Mouse (Mus musculus) embryonic stem cell, embryonic (primary cell): ENCODE data around the gene Chst14.

Source experiments
- CTCF ChIA-PET, 4 experiments: fragments of 300-600 bp in 2 of 4; fragments of 350-600 bp in 2 of 4; sonication (Branson Sonifier 250); formaldehyde crosslinking; loops; one replicate each; lab custom pipeline; 2022; ENCODE audit warnings: inconsistent platforms in 2 of 4; lab: Charles Lee
- POLR2A ChIA-PET, 4 experiments: fragments of 300-600 bp in 2 of 4; fragments of 350-600 bp in 2 of 4; sonication (Branson Sonifier 250); formaldehyde crosslinking; loops; one replicate each; lab custom pipeline; 2022; ENCODE audit warnings: antibody characterized with exemption in 4 of 4, inconsistent platforms in 1 of 4; lab: Charles Lee

The Chst14 gene

DNA sequence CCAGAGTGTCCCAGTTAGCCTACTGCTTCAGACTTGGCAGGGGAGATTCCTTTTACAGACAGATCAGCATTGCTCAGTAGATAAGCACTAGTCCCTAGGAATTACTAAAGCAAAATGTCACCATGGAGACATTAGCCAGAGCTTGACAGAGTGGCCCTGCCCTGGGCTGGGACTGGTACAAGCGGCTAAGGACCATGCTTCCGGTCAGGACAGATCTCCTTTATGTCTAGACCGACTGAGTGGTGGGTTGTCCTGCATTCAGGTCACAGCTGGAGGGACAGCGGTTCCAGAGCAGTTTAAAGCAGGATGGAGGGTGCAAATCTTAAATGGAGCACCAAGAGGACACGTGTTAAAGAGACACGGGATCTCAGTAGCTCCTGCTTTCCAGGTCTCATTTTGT lies 344 bp upstream of the Chst14 start:
- CTCF ChIA-PET, result interaction anchor here in 2 of 4 experiments (0.6 to 1.5 kb wide), 3 partner anchors 23 to 226 kb away, joined by 3 to 4 read pairs (median 3); no protein-coding TSS in a partner anchor
- POLR2A ChIA-PET, result interaction anchor here in 2 of 4 experiments (0.7 to 2.1 kb wide), 11 partner anchors 9 to 285 kb away, joined by 3 to 6 read pairs (median 4); partner anchors contain the start of gene Ivd (in 1 of the 2)

DNA sequence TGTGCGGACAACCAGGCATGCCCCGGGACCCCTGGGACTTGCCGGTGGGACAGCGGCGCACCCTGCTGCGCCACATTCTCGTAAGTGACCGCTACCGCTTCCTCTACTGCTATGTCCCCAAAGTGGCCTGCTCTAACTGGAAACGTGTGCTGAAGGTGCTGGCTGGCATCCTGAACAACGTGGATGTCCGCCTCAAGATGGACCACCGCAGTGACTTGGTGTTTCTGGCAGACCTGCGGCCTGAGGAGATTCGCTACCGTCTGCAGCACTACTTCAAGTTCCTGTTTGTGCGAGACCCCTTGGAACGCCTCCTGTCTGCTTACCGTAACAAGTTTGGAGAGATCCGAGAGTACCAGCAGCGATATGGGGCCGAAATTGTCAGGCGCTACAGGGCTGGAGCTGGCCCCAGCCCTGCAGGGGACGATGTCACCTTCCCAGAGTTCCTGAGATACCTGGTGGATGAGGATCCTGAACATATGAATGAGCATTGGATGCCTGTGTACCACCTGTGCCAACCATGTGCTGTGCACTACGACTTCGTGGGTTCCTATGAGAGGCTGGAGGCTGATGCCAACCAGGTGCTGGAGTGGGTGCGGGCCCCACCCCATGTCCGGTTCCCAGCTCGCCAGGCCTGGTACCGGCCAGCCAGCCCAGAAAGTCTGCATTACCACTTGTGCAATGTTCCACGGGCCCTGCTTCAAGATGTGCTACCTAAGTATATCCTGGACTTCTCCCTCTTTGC lies 873 bp downstream of the Chst14 start:
- CTCF ChIA-PET, result interaction anchor here in 1 of 4 experiments (1.5 kb wide), 1 partner anchor 49 kb away, joined by 3 read pairs; no protein-coding TSS in a partner anchor
- POLR2A ChIA-PET, result interaction anchor here in 2 of 4 experiments (1.1 to 2.1 kb wide), 6 partner anchors 10 to 43 kb away, joined by 3 to 6 read pairs (median 4); no protein-coding TSS in a partner anchor

DNA sequence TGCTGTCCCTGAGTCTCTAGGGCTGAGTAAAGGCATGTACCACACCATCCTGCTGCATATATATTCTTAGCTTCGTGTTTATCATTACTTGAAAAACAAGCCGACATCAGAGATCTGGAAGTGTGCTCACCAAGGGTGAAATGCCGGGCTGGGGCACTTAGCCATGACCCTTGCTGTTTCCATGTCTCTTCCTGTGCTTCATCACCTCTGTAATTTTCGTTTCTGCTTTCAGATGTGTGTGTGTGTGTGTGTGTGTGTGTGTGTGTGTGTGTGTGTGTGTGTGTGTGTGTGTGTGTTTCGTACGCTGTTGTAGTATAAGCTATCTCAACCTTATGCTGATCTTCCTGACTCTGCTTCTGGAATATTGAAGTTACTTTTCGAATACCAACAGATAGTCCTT lies 15.0 kb downstream of the Chst14 start:
- CTCF ChIA-PET, result interaction anchor here in 1 of 4 experiments (0.7 kb wide), 1 partner anchor 1790 kb away, joined by 7 read pairs; no protein-coding TSS in a partner anchor
- POLR2A ChIA-PET, result interaction anchor here in 2 of 4 experiments (1.2 to 1.5 kb wide), 2 partner anchors 9 to 79 kb away, joined by 3 read pairs; partner anchors contain the start of gene Ivd (in 1 of the 2)

DNA sequence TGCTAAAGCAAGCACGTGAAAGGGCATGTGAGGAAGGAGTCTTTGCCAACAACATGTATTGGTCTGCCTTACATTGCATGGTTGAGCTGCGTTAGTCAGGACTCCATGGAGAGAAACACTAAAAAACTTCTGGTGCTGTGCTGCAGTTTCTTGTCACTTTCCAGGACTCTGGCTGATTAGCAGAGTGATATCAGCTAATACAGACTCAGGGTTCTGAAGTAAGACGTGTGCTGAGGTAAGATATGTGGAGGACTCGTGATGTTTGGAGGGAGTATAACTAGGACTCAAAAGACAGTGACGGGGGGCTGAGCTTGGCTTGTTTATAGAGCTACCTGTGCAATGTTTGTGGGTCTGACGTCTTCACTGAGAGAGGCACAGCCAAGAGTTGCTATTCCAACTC lies 16.9 kb downstream of the Chst14 start:
- ChIA-PET POLR2A (no interaction called here), CTCF (no interaction called here)

DNA sequence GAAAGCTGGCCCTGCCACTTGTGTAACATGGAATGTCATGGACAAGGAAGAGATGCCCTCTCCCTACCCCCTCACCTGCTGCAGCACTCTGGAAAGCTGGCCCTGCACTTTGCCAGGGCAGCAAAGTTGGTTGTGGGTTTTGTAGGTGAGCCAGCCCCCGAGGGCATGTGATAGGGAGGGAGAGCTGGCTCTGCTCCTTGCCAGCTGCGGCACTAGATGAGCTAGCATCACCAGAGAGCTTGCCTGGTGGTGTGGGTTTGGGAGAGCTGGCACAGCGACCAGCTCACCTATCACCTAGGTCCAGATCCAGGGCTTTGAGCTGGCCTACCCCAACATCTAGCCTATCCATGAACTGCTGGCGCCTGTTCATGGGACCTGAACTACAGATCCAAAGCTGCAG lies 22.5 kb downstream of the Chst14 start:
- CTCF ChIA-PET, result interaction anchor here in 2 of 4 experiments (1.3 to 1.6 kb wide), 2 partner anchors 14 to 185 kb away, joined by 3 read pairs; no protein-coding TSS in a partner anchor
- POLR2A ChIA-PET, result interaction anchor here in 1 of 4 experiments (0.7 to 1.5 kb wide), 2 partner anchors 10 to 50 kb away, joined by 3 to 5 read pairs; no protein-coding TSS in a partner anchor

DNA sequence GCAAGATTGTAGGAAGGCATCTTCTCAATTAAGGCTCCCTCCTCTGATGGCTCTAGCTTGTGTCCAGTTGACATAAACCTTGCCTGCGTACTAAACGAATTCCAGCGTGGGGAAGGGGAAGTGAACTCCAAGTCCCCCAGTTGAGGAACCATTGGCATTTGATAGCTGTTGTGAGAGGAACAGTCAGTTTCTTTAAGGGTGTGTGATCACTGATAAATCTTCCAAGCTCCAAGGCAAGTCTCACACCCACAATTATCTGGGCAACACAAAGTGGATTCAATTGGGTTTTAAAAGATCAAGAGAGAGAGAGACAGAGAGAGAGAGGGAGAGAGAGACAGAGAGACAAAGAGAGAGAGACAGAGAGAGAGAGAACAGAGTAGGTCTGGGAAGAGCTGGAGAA lies 23.4 kb downstream of the Chst14 start:
- ChIA-PET CTCF (interaction anchor here in 2 of 4 experiments (1.3 to 1.6 kb wide), 2 partner anchors 13 to 186 kb away, joined by 3 read pairs; no protein-coding TSS in a partner anchor), POLR2A (interaction anchor here in 1 of 4 experiments (1.5 kb wide), 1 partner anchor 11 kb away, joined by 5 read pairs; no protein-coding TSS in a partner anchor)

DNA sequence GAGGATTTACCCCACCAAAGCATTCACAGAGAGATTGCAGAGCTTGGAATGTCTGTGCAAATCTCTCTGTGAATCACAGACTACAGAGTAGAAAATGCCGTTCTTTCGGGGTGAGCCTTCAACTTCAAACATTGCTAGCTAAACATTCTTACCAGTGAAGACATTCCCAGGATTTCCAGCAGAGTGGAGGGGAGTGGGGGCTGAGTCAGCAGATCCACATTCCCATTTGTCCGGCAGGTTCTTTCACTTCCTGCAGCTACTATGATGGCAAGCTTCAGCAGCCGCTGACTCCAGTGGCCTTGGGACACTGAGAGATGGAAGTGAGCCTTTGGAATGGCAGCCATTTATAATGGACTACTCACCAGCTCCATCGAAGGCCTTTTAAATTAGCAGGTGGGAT lies 30.2 kb downstream of the Chst14 start:
- CTCF ChIA-PET, result no interaction called here
- POLR2A ChIA-PET, result interaction anchor here in 3 of 4 experiments (0.6 to 0.8 kb wide), 3 partner anchors 15 to 82 kb away, joined by 3 to 7 read pairs (median 4); no protein-coding TSS in a partner anchor

DNA sequence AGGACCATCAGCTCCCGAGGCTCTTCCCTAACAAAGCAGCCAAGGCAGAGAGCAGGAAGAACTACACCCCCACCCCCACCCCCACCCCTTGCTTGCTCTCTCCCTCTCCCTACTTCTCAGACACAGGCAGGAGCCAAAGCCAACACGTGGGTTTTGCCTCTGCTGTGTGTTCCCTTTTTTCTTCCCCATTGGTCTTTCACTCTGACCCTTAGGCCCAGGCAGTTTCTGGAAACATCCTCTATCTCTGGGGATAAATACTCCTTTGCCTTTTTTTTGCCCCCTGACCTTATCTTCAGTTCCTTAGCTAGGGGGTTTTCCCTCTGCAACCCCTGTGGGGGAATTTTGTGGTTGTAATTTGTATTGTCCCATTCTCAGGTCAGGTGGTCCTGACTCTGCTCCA lies 33.3 kb downstream of the Chst14 start:
- POLR2A ChIA-PET, result interaction anchor here in 1 of 4 experiments (0.6 to 1.2 kb wide), 2 partner anchors 19 to 62 kb away, joined by 4 to 5 read pairs; no protein-coding TSS in a partner anchor

DNA sequence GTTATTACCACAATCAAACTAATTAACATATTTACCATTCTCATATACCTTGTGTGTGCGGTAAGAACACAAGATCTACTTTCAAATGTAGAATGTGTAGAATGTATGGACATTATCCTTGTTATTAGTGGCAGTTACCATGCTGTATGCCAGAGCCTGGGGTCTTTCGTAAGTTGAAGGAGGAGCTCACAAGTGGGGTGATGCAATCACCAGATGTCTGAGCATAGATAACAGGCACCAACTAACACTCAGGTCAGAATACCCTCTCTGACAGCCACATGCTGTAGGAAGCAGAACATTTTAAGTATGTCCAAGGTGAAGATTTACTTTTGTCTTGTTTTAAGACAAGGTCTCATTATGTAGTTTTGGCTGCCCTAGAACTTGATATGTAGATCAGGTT lies 34.1 kb downstream of the Chst14 start:
- POLR2A ChIA-PET, result no interaction called here

More for the DNA sequence above, 33.3 kb downstream of the Chst14 start:
- CTCF ChIA-PET, result interaction anchor here in 1 of 4 experiments (0.6 kb wide), 1 partner anchor 196 kb away, joined by 3 read pairs; no protein-coding TSS in a partner anchor

DNA sequence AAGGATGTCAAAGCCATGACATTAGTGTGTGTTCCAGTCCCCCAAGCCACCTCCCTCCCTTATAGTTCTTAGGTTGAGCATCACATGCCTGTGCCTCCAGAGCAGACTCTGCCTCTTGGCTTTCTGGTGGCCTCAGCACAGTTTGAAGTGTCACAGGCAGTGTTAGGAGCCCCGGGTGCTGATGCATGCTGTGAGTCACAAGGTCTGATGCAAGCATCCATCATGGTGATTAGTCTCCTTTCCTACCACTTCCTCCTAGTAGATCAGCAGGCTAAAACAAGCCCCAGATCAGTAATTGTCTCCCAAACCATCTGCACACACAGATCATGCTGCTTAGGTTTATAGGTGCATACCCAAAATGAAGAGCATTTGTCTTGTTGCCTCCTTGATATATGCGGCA lies 35.2 kb downstream of the Chst14 start:
- CTCF ChIA-PET, result no interaction called here
- POLR2A ChIA-PET, result no interaction called here

More for the DNA sequence above, 34.1 kb downstream of the Chst14 start:
- CTCF ChIA-PET, result no interaction called here

DNA sequence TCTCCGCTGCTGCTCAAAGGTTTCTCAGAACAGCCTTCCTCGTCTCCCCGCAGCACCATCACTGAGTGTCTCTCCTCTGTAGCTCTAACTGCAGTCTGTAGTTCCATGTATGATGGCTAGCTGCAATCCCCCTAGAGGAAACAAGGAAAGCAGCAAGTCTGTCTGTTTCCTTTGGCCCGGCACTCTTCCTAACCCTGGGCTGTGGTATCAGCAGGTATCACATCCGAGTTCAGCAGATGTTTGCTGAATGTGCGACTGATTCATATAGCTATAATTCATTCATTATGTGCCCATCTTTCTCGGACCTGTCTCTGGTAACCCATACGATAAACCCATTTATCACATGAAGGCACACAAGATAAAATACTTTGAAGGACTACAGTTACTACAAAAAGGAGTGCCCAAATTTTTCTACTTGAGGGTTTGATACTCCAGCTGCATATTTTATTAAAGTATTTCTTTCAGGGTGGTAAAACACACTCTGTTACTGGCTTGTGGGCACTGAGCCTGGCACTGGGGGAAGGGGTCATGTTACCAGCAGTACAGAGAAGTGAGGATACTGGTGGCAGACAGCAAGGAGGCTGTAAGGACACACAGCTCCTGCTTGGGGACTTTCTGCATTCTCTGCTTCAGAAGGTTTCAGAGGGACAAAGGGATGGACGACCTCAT lies 36.8 kb downstream of the Chst14 start:
- CTCF ChIA-PET, result interaction anchor here in 3 of 4 experiments (0.5 to 1.0 kb wide), 4 partner anchors 14 to 591 kb away, joined by 3 to 6 read pairs (median 3); partner anchors contain the start of gene Ivd (in 1 of the 3)
- POLR2A ChIA-PET, result interaction anchor here in 1 of 4 experiments (1.9 kb wide), 1 partner anchor 11 kb away, joined by 6 read pairs; no protein-coding TSS in a partner anchor

DNA sequence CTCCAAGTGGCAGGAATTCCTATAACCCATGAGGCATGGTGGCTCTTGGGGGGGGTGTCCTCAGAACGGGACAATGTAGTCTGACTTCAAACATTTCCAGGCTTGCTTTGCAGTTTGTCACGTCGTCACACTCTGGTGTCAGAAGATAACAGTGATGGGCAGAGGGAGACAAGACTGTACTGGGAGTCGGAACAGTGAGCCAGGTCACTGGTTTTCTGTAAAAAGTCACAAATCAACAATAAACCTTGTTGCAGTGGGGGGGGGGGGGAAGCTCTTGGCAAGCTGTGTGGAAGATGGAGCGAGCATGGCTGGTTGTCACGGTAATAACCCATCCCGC lies 37.3 kb downstream of the Chst14 start:
- POLR2A ChIA-PET, result interaction anchor here in 1 of 4 experiments (0.6 to 1.9 kb wide), 2 partner anchors 11 to 437 kb away, joined by 6 to 7 read pairs; no protein-coding TSS in a partner anchor
- CTCF ChIA-PET, result interaction anchor here in 2 of 4 experiments (0.5 to 0.6 kb wide), 2 partner anchors 197 to 274 kb away, joined by 3 to 10 read pairs; no protein-coding TSS in a partner anchor

DNA sequence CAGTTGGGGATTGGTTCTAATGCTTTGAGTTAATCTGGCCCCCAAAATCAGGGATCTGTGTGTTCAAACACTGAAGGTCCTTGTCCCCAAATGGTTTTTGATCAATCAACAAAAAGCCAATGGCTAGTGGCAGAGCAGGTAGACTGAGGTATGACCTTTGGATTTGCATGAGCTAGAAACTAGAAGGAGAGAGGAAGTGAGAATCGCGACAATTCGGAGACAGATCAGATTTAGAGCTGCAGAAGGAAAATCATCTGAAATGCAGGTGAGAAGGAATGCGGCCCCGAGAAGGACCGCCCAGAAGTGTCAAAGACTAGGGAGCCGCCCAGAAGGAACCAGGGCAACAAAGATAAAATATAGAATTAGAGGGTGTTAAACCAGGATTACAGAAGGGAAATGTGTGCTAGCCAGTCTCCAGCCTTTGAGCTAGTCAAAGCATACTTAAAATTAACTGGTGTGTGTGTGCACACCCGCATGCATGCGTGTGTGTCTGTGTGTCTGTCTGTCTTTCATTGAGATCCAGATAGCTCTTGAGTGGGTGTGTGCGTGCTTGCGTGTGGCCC lies 43.4 kb downstream of the Chst14 start:
- ChIA-PET CTCF (no interaction called here), POLR2A (interaction anchor here in 2 of 4 experiments (0.6 to 1.5 kb wide), 2 partner anchors 43 to 452 kb away, joined by 3 read pairs; partner anchors contain the start of gene Chst14 (in 1 of the 2))

DNA sequence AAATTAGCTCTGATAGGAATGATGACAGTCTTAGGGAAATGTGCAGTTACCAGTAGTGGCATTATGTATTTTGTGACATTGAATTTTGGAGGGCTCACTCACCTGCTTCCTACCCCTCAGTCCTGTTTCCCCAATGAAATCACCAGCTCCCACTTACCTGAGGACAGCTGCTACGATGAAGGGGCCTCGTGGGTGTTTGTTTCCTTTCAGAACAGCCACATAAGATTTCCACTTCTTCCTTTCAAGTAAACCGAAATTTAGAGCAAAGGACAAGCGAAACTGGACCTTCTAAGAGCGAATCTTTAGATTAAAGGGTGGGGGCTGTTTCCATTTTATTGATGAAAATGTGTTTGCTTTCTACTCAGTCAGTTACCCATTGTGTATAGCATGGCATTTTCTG lies 45.8 kb downstream of the Chst14 start:
- ChIA-PET POLR2A (no interaction called here), CTCF (no interaction called here)

DNA sequence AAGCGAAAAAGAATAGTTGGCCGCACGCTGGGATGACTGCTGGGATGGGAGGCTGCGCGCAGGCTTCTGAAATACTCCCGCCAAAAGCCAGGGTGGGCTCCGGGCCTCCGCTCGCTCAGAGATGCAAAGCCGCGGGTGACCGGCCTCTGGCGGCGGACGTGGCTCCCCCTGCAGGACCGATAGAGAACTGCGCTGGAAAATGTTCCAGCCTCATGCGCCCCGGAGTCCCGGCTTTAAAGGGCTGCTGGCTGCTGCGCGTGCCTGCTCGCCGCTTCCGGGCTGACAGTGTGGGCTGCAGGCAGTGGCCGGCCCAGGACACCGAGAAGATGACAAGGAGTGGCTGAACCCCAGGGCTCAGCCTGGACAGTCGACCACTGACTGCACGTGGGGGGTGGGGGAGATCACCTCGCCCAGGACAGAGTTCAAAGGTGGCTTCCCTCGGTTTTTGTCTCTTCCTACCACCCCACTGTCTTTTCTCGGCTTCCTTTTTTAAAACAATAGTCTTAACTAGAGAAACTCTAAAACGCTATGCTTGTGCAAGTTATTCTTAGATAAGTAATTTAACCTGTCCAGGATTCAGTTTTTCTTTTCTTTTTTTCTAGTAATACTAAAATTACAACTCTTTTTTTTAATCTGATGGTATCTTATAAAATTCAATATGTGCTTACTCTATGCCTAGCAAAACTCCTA lies 46.5 kb downstream of the Chst14 start:
- CTCF ChIA-PET, result no interaction called here
- POLR2A ChIA-PET, result no interaction called here

DNA sequence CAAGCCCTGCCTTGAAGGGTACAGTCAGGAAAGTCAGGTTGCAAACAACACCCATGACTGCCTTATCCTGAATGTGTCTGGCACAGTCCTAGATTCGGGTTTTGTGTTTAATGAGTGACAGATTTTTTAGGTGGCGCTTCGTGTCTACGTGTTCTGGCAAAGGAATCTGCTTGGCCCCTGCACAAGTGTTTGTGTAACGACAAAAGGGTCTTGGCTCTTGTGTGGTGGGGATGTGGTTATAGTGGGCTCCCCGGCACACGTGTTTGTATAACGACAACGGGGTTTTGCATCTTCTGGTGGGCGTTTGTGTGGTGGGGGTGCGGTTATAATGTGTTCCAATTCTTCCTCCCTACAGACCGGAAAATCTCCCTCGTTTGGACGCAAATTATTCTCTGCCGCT lies 49.6 kb downstream of the Chst14 start:
- POLR2A ChIA-PET, result interaction anchor here in 2 of 4 experiments (0.5 to 1.0 kb wide), 3 partner anchors 23 to 313 kb away, joined by 3 to 4 read pairs (median 3); partner anchors contain the start of gene Pak6 (in 1 of the 2)
- CTCF ChIA-PET, result interaction anchor here (0.5 to 1.2 kb wide), 8 partner anchors 11 to 668 kb away, joined by 3 to 6 read pairs (median 3); partner anchors contain the start of gene Chst14 (in 1 of the 4)

DNA sequence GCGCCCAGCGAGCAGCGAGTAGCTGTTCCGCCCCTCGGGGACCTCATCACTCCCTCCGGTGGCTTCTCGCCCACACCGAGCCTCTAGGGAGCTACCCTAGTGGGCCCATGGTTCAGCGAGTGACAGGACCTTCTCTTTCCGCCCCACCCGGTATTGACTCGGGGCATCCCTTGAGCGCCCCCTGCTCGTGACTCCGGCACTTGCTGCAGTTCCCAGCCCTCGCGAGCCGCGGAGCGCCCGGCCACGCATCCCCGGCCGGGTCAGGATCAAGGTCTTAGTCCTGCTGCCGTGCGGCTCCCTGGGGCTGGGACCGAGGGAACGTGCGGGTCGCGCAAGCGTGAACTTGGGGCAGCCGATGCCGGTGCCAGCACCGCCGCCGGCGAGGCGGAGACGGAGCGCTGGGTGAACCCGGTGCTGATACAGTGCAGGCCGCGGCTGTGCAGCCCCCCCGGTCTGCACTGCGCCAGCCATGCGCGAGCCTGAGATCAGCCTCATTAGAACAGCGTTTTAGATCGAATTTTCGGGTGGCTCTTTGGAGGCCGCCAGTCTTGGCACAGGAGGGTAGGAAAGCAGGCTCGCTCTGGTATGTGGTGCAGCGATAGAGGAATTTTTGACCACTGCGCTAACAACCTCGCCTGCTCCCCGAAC lies 50.1 kb downstream of the Chst14 start:
- ChIA-PET CTCF (interaction anchor here (0.5 to 1.4 kb wide), 10 partner anchors 12 to 669 kb away, joined by 3 to 6 read pairs (median 3); partner anchors contain the start of gene Chst14 (in 1 of the 4)), POLR2A (interaction anchor here in 2 of 4 experiments (0.5 to 1.1 kb wide), 5 partner anchors 18 to 313 kb away, joined by 3 to 4 read pairs (median 3); partner anchors contain the start of genes Ccdc9b (in 1 of the 2) and Pak6 (in 1 of the 2))
